Mouse (Mus musculus): Measurements from ENCODE around the gene Prdm12. TPM values are rescaled to one million over a fixed set of nuclear protein-coding genes. Genes with fewer than 3 reads are reported as not detected.
A peak's percentile ranks its signal among the peaks of the same experiment; 100 is the strongest.
"Not testable (repeated sequence)": the region's sequence is repeated elsewhere in the genome, so short reads cannot be mapped to it uniquely, and the experiment has no call there.

Gene Prdm12
- polyA plus RNA-seq, 3 experiments from 2014 or later = not detected

- ATAC-seq = no peak
These were observed 2.1 kb downstream of the Prdm12 start for GRCm38 (mm10) chr2:31641929-31642328.

- ATAC-seq = no peak
These were observed 14.4 kb downstream of the Prdm12 start for GRCm38 (mm10) chr2:31653971-31654853.

- ATAC-seq = no peak
These were observed 15.2 kb downstream of the Prdm12 start for GRCm38 (mm10) chr2:31654854-31655559.

- no peak for ATAC-seq
These were observed 16.5 kb downstream of the Prdm12 start for GRCm38 (mm10) chr2:31656374-31656773.

GRCm38 (mm10) chr2:31662939-31663803, 23.3 kb downstream of the Prdm12 start:
- no peak for ATAC-seq

GRCm38 (mm10) chr2:31663804-31664180, 24.0 kb downstream of the Prdm12 start:
- ATAC-seq = no peak

- ATAC-seq = no peak
These were observed 27.5 kb downstream of the Prdm12 start for GRCm38 (mm10) chr2:31667332-31667731.

- ATAC-seq = peak; percentile 97
These were observed 30.8 kb downstream of the Prdm12 start, which contains the start of gene Exosc2 for GRCm38 (mm10) chr2:31670551-31671035. Gene Exosc2 (plus strand): TSS chr2:31670715.

GRCm38 (mm10) chr2:31678641-31679040, 38.8 kb downstream of the Prdm12 start:
- ATAC-seq = no peak

GRCm38 (mm10) chr2:31681051-31681707, 41.3 kb downstream of the Prdm12 start:
- not testable (repeated sequence) for ATAC-seq

GRCm38 (mm10) chr2:31681731-31682235, 41.9 kb downstream of the Prdm12 start:
- ATAC-seq = no peak

- no peak for ATAC-seq
These were observed 43.8 kb downstream of the Prdm12 start for GRCm38 (mm10) chr2:31683666-31684065.

- ATAC-seq = peak; percentile 97
These were observed 48.5 kb downstream of the Prdm12 start, which contains the start of gene Abl1 for GRCm38 (mm10) chr2:31688074-31688925. Gene Abl1 (plus strand): TSS chr2:31688376.

GRCm38 (mm10) chr2:31689045-31689444, 49.2 kb downstream of the Prdm12 start:
- ATAC-seq = no peak

- ATAC-seq = no peak
These were observed 50.2 kb downstream of the Prdm12 start for GRCm38 (mm10) chr2:31690063-31690462.

GRCm38 (mm10) chr2:31698209-31698608, 58.4 kb downstream of the Prdm12 start:
- no peak for ATAC-seq

- ATAC-seq = no peak
These were observed 61.0 kb downstream of the Prdm12 start for GRCm38 (mm10) chr2:31700545-31701446.

- no peak for ATAC-seq
These were observed 63.4 kb downstream of the Prdm12 start for GRCm38 (mm10) chr2:31703226-31703625.
